Mouse (Mus musculus) limb, embryonic 15.5 days (tissue): ENCODE measurements around the gene 4931423N10Rik. TPM values are rescaled to one million over a fixed set of nuclear protein-coding genes. Genes with fewer than 3 reads are reported as not detected.
"Not testable (repeated sequence)": the region's sequence is repeated elsewhere in the genome, so short reads cannot be mapped to it uniquely, and the experiment has no call there.

Experiments used
- ATAC-seq: fragments of 200-750 bp; cut with Nextera tagmentation; 2 replicates; pipeline ENCODE4 v1.8.0; 2017; ENCODE audit warnings: low read depth, moderate TSS enrichment; ENCODE audit not compliant: insufficient number of reproducible peaks, low FRiP score, low TSS enrichment
- H3K27ac ChIP-seq: fragments of 300-500 bp; sonication (generic); 2 replicates; pipeline ENCODE4 v1.5.1; 2015; ENCODE audit warnings: moderate library complexity, mild to moderate bottlenecking, inconsistent platforms
- H3K27me3 ChIP-seq: fragments of 300-500 bp; sonication (generic); 2 replicates; pipeline ENCODE4 v1.6.1; 2015; ENCODE audit warnings: inconsistent platforms
- H3K36me3 ChIP-seq: fragments of 300-500 bp; sonication (generic); 2 replicates; pipeline ENCODE4 v1.6.1; 2015; ENCODE audit warnings: inconsistent platforms
- H3K4me1 ChIP-seq: fragments of 300-500 bp; sonication (generic); 2 replicates; pipeline ENCODE4 v1.6.1; 2015; ENCODE audit warnings: inconsistent platforms
- H3K4me2 ChIP-seq: fragments of 300-500 bp; sonication (generic); 2 replicates; pipeline ENCODE4 v1.6.1; 2015; ENCODE audit warnings: mild to moderate bottlenecking, inconsistent platforms
- H3K4me3 ChIP-seq: fragments of 300-500 bp; sonication (generic); 2 replicates; pipeline ENCODE4 v1.5.1; 2015; ENCODE audit warnings: mild to moderate bottlenecking, inconsistent platforms
- H3K9ac ChIP-seq: fragments of 300-500 bp; sonication (generic); 2 replicates; pipeline ENCODE4 v1.6.1; 2015; ENCODE audit warnings: inconsistent platforms
- H3K9me3 ChIP-seq: fragments of 300-500 bp; sonication (generic); 2 replicates; pipeline ENCODE4 v1.6.1; 2016; ENCODE audit warnings: inconsistent platforms
- WGBS: fragments of 180-500 bp; shearing (Covaris S2); methylation state at CpG from one replicate; pipeline ENCODE4 v1.1.7; 2015; 5-methylcytosine and 5-hydroxymethylcytosine counted together
- polyA plus RNA-seq: library from polyadenylated mRNA; unstranded; fragments of >200 nt; fragmentation: Nextera tagmentation; extraction: Ambion mirVana; gene quantifications from 2 replicates; pipeline ENCODE4 v1.2.1, GENCODE M21; 2015

The 4931423N10Rik gene
- polyA plus RNA-seq, result not detected in 2 replicates

DNA sequence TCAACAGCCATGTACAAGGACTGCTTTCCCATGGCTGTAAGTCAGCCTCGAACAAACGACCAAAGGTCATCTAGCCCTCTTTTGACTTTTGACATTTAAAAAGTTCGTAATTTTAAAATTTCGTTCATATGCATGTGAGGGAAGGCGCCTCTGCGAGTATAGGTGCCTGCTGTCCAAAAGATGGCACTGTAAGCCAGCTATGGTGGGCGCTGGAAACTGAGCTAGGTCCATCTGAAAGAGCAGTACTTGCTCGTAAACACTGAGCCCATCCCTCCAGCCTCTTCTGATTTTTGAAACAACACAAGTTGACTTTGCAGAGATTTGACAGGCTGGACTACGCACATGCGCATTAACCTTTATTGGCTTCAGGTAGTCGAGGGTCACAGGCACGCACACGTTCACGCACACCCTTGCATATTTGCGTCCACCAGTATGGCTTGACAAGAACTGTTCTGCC is at the start of gene 4931423N10Rik:
4931423N10Rik (plus strand) TSS at position 407 of the 457 bp plus-strand sequence.
- Histone ChIP-seq H3K9me3 (no peaks in the 10 kb centered on the region), H3K4me2 (no peak within 1 kb of the TSS), H3K4me1 (no peaks in the 10 kb centered on the region), H3K9ac (no peak within 1 kb of the TSS), H3K36me3 (no peaks in the 10 kb centered on the region), H3K27me3 (no peaks in the 10 kb centered on the region), H3K4me3 (no peak within 1 kb of the TSS), H3K27ac (no peak within 1 kb of the TSS)
- ATAC-seq, result no peak
- WGBS, result 77% methylated on average over 15 of the region's 15 CpGs

DNA sequence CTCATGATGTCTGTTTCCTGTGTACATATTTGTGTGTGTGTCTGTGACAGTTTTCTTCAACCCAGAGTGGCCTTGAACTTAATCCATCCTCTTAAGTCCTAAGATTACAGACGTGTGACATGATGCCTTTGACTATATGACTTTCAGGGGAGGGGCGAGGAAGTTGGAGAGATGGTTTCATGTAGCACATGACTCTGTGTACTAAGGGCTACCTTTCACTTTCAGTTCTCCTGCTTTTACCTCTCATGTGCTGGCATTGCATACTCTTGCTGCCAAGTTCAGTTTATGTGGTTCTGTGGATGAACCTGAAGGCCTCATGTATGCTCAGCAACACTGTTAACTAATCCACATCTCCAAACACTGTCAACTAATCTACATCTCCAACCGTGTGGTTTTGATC is 35.0 kb upstream of the 4931423N10Rik start:
- Histone ChIP-seq H3K36me3 (peaks cover 58% of the 10 kb centered on the region), H3K27me3 (no peaks in the 10 kb centered on the region), H3K4me3 (no peak overlapping the region), H3K4me2 (no peak overlapping the region), H3K4me1 (no peaks in the 10 kb centered on the region), H3K9me3 (no peaks in the 10 kb centered on the region), H3K9ac (no peak overlapping the region), H3K27ac (no peak overlapping the region)
- no peak for ATAC-seq
- WGBS, result 84% methylated on average over 3 of the region's 3 CpGs

DNA sequence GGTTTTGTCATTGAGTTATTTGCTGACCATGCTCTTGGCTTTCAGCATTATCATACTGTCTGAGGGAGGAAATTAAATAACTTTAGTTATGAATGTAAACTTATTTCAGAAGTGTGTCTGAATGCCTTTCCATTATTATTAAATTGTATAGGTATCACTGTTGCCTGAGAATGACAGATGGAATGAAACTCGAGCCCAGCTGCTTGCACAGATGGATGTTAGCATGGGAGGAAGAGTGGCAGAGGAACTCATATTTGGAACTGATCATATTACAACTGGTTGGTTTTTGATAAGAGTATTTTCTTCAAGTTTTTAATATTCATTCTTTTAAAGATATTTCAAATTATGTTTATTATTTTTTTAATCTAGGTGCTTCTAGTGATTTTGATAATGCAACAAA is 12.9 kb upstream of the 4931423N10Rik start:
- Histone ChIP-seq H3K4me1 (no peaks in the 10 kb centered on the region), H3K27ac (no peak overlapping the region), H3K9ac (no peak overlapping the region), H3K4me3 (no peak overlapping the region), H3K4me2 (no peak overlapping the region), H3K36me3 (peaks cover 57% of the 10 kb centered on the region), H3K27me3 (no peaks in the 10 kb centered on the region), H3K9me3 (no peaks in the 10 kb centered on the region)
- no peak for ATAC-seq
- 82% methylated on average over 1 of the region's 1 CpGs for WGBS

DNA sequence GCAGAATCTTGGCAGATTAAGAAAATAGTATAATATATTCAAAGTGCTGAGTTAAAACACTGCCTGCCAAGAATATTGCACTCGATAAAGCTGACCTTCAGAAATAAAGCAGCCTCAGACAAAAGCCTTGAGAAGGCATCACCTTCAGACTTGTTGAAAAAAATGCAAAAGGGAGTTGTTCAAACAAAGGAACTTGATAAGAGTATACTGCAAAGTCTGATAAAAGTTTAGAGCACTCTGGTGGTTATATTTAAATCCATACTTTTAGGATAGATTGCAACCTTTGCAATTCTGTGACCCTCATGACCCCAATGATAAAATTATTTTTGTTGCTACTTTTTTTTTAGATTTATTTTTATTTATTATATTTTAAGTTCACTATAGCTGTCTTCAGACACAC is 6.2 kb upstream of the 4931423N10Rik start:
- no peaks in the 10 kb centered on the region for H3K9me3 ChIP-seq
- H3K4me3 ChIP-seq, result no peak overlapping the region
- H3K36me3 ChIP-seq, result peaks cover 30% of the 10 kb centered on the region
- no peak for ATAC-seq
- no peak overlapping the region for H3K27ac ChIP-seq
- H3K9ac ChIP-seq, result no peak overlapping the region
- H3K27me3 ChIP-seq, result no peaks in the 10 kb centered on the region
- WGBS, result 91% methylated on average over 1 of the region's 1 CpGs
- H3K4me1 ChIP-seq, result no peaks in the 10 kb centered on the region
- H3K4me2 ChIP-seq, result no peak overlapping the region

DNA sequence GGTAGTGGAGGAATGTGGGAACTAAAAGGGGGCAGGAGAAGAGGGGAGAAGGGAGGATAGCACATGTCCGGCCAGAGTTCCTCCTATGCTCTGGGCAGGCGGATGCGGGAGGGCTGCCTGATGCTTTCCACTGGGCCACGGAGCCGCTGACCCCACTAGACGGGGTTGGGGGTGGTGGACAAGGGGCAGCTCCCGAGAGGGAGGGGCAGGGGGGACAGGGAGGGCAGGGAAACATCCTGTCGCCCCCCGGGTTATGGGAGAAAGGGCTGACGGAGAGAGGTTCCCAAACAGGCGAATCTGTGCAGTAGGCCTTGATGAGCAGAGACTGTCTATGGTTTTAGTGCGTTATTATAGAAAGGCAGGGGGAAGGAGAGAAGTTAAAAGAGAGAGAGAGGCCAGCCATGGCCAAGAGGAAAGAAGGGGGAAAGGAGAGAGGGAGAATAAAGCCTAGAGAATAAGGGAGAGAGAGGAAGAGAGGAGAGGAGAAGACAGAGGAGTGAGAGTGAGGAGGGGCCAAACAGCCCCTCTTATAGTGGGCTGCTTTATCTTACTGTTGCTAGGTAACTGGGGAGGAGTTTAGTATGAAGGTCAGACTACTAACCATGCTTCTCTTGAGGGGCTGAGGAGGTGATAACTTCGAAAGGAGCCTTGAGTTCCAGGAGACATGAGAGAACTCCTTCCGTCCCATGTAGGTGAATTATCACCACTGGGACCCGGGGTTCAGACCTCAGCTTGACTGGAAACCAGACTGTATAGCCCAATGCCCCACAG is 4.2 kb upstream of the 4931423N10Rik start:
- WGBS, result 59% methylated on average over 15 of the region's 15 CpGs
- no peak overlapping the region for H3K4me2 ChIP-seq
- H3K4me3 ChIP-seq, result no peak overlapping the region
- no peaks in the 10 kb centered on the region for H3K27me3 ChIP-seq
- H3K9me3 ChIP-seq, result no peaks in the 10 kb centered on the region
- no peaks in the 10 kb centered on the region for H3K4me1 ChIP-seq
- H3K36me3 ChIP-seq, result peaks cover 25% of the 10 kb centered on the region
- ATAC-seq, result no peak
- no peak overlapping the region for H3K9ac ChIP-seq
- H3K27ac ChIP-seq, result no peak overlapping the region

DNA sequence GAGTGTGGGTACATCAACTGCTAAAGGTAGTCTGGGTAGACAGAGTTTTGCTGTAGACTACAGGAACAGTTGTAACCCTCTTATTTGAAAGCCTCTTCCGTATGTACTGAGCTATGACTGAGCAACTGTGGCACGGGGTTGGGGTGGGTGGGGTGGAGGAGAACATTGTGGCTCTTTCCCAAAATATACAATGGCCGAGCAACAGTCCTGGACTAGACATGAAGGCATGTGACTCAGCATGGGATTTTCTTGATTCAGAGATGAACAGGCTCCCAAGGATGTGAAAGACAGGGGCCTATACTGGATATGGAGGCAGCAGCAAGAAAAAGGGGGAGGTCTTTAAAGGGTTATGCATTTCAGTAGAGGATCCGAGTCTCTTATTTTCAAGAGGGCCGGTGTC is 6.4 kb downstream of the 4931423N10Rik start:
- Histone ChIP-seq H3K4me1 (no peaks in the 10 kb centered on the region), H3K27me3 (no peaks in the 10 kb centered on the region), H3K9me3 (no peaks in the 10 kb centered on the region), H3K27ac (no peak overlapping the region), H3K4me2 (no peak overlapping the region), H3K36me3 (no peaks in the 10 kb centered on the region), H3K4me3 (no peak overlapping the region), H3K9ac (no peak overlapping the region)
- no peak for ATAC-seq
- 75% methylated on average over 5 of the region's 5 CpGs for WGBS

DNA sequence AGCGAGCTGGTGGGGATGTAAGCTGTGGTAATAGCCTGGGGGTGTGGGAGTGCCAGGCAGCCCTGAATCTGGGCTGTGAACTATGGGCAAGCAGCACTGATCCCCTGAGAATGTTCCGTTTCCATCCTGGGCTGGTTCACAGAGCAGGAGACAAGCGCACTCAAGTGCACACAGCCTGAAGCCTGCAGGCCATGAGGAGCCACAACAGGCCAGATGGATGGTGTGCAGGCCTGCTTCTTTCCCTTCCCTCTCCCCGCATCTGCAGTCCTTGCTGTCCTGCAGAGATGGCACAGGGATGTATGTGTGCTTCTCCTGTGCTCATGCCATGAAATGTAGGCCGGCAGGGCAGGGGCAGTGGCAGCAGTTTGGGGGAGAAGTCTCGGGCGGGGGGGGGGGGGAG is 17.9 kb downstream of the 4931423N10Rik start:
- Histone ChIP-seq H3K36me3 (no peaks in the 10 kb centered on the region), H3K4me1 (no peaks in the 10 kb centered on the region), H3K27ac (no peak overlapping the region), H3K27me3 (no peaks in the 10 kb centered on the region), H3K9ac (no peak overlapping the region), H3K4me2 (no peak overlapping the region), H3K9me3 (no peaks in the 10 kb centered on the region), H3K4me3 (no peak overlapping the region)
- no peak for ATAC-seq
- 54% methylated on average over 7 of the region's 7 CpGs for WGBS

DNA sequence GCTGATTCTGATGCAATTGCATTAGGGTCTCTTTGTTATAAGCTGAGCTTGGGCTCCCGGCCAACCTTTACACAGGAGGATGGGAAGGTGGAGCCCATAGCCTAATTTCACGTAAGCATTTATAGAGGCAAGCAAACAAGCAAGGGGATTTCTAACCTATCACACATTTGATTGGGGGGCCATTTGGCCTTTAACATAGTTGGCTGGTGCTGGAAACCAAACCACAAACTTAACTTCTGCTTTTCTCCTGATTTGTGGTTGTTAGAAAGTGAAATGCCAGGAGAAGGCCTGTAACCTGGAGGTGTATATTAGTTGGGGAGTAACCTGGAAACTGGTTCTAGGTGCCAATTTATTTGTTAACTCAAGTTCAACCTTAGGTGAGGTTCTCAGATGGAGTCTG is 21.2 kb downstream of the 4931423N10Rik start:
- H3K4me2 ChIP-seq, result no peak overlapping the region
- H3K9ac ChIP-seq, result no peak overlapping the region
- H3K27me3 ChIP-seq, result no peaks in the 10 kb centered on the region
- H3K36me3 ChIP-seq, result no peaks in the 10 kb centered on the region
- no peak overlapping the region for H3K27ac ChIP-seq
- no peak overlapping the region for H3K4me3 ChIP-seq
- H3K4me1 ChIP-seq, result no peaks in the 10 kb centered on the region
- 57% methylated on average over 2 of the region's 2 CpGs for WGBS
- no peaks in the 10 kb centered on the region for H3K9me3 ChIP-seq
- ATAC-seq, result no peak

DNA sequence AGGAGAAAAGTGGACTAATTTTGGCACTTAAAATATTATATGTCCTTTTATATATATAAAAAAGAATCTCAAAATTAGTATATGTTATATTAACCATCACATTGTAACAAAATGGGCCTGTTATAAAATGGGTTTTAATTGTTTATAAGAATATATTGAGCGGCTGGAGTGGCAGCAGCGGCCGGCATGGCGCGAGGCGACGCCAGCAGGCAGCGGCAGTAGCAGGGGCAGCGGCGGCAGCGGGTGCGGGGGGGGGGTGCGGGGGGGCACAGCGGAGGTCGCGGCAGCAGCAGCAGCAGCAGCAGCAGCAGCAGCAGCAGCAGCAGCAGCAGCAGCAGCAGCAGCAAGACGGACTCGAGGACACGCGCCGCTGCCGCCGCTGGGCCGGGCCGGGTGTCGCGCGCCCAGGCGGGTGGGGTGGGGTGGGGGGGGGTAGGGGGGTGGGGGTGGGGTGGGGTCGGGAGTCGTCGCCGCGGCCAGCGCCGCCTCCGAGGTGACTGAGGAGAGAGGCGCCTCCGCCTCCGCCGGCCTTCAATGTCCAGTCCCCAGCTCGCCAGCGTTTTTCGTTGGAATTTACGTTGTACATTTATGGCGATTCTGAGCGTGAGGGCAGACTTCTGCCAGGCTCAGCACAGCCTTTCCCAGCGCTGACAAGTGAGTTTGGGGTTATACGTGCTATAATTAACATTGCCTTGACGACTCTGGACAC is 26.9 kb downstream of the 4931423N10Rik start:
- Histone ChIP-seq H3K4me2 (peak overlapping the region; percentile 66), H3K4me1 (no peaks in the 10 kb centered on the region), H3K27ac (no peak overlapping the region), H3K36me3 (no peaks in the 10 kb centered on the region), H3K9ac (no peak overlapping the region), H3K27me3 (peaks cover 4% of the 10 kb centered on the region; the same call in 1 of the 2 replicates), H3K4me3 (peak overlapping the region; percentile 40), H3K9me3 (no peaks in the 10 kb centered on the region)
- no peak for ATAC-seq
- 1% methylated on average over 24 of the region's 50 CpGs for WGBS

DNA sequence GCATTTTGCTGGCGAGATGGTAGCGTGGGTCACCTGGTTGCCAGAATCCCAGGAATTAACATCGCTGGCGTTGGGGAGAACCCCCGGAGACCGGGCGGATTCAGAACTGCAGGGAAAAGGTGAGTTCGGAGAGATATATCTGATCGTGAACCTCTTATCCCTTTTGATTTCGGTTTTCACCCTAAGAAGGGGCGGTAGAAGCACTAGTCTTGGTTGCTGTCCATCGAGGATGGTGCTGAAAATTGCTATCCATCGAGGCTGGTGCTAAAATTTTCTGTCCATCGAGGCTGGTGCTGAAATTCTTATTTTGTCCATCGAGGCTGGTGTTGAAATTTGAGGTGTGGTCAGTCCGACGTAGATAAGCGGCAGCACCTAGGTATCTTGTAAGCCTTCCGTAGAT is 83.7 kb downstream of the 4931423N10Rik start:
- not testable (repeated sequence) for H3K4me1 ChIP-seq, H3K4me2 ChIP-seq, H3K27me3 ChIP-seq, H3K9ac ChIP-seq, ATAC-seq, H3K9me3 ChIP-seq, H3K36me3 ChIP-seq, H3K27ac ChIP-seq, H3K4me3 ChIP-seq
- 49% methylated on average over 19 of the region's 19 CpGs for WGBS

DNA sequence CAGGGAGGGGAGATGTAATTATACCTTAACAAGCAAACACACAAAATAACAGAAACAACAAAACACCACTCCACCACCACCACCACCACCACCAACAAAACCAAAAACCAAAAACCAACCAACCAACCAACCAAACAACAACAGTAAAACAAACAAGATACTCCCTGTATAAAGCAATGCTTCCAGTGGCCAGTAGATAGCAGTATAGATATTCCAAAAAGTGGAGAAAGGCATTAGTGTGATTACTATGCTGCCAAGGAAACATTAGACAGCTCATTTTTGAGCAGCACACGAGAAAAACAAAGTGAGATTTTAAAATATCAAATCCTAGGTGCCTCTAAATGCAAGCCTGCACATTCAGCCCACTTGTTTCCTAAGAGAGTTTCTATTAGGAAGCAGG is 107.6 kb downstream of the 4931423N10Rik start:
- Histone ChIP-seq H3K36me3 (no peaks in the 10 kb centered on the region), H3K27me3 (no peaks in the 10 kb centered on the region), H3K9me3 (no peaks in the 10 kb centered on the region), H3K4me3 (no peak overlapping the region), H3K4me2 (no peak overlapping the region), H3K9ac (no peak overlapping the region), H3K27ac (no peak overlapping the region), H3K4me1 (no peaks in the 10 kb centered on the region)
- no peak for ATAC-seq
- 9% methylated on average over 1 of the region's 1 CpGs for WGBS
